Mouse (Mus musculus): ENCODE data around the gene Ptpra. TPM values are rescaled to one million over a fixed set of nuclear protein-coding genes. Genes with fewer than 3 reads are reported as not detected.

The Ptpra gene
- total RNA-seq (2014; fragmentation: Nextera tagmentation) (68.9 and 76.2 TPM in 2 replicates), total RNA-seq (2017) (118 and 138 TPM in 2 replicates)

GRCm38 (mm10) chr2:130449794-130450433 is at the start of gene Ptpra:
Gene Ptpra, plus strand, starts transcription at chr2:130450278.
- peak; percentile 94 for ATAC-seq (replicated peaks; ENCODE audit: poor library complexity, severe bottlenecking)

- ATAC-seq (replicated peaks; ENCODE audit: poor library complexity, severe bottlenecking) = no peak
Measured at GRCm38 (mm10) chr2:130401891-130402290, 48.2 kb upstream of the Ptpra start.

DNA sequence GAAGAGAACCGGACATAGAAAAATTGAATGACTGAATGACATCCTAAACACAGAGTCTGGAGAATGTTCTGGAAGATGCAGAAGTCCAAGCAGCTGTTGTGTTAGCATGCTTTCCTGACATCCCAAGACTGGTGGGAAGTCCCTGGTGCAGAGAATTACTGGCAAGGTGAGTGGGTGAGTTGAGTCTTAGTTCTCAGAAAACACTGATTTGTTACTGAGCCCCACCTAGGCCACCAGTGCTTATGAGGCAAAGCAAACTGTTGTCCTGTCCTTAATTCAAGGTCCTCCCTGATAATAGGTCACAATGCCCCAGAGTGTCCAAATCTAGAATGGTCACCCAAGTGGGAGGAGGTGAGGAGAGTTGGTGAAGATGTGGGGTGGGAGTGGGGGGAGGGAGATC is 45.1 kb upstream of the Ptpra start, which contains the start of the genes Gm28372 and 1700020A23Rik:
Gm28372 (plus strand) TSS at position 301 of the 400 bp plus-strand sequence.
1700020A23Rik (plus strand) TSS at position 321 of the 400 bp plus-strand sequence.
- no peak for ATAC-seq (replicated peaks; ENCODE audit: poor library complexity, severe bottlenecking)

- no peak for ATAC-seq (replicated peaks; ENCODE audit: poor library complexity, severe bottlenecking)
Measured at GRCm38 (mm10) chr2:130406178-130406577, 43.9 kb upstream of the Ptpra start, which contains the start of gene Tmem239. Gene Tmem239, plus strand, starts transcription at chr2:130406478.

GRCm38 (mm10) chr2:130408194-130408593 is 41.9 kb upstream of the Ptpra start:
- ATAC-seq (replicated peaks; ENCODE audit: poor library complexity, severe bottlenecking) = no peak

- ATAC-seq (replicated peaks; ENCODE audit: poor library complexity, severe bottlenecking) = peak; percentile 92
Measured at GRCm38 (mm10) chr2:130411558-130412495, 38.3 kb upstream of the Ptpra start.

DNA sequence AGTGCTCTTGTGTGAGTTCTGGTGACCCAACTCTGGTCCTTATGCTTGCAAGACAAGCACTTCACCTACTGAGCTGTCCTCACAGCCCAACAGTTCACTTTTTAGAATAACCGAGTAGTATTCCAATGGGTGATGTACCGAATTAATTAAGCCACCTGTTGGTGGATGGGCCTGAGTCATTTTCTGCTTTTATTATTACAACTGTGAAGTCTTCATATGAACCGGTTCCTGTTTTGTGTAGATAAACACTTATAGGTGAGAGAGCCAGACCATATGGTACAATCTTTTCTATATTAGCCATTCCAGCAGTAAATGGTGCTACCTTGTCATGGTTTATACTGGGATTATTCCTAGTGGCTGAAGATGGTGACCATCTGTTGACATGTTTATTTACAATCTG is 37.3 kb upstream of the Ptpra start:
- no peak for ATAC-seq (replicated peaks; ENCODE audit: poor library complexity, severe bottlenecking)

GRCm38 (mm10) chr2:130414094-130414856 is 35.8 kb upstream of the Ptpra start:
- ATAC-seq (replicated peaks; ENCODE audit: poor library complexity, severe bottlenecking) = no peak

DNA sequence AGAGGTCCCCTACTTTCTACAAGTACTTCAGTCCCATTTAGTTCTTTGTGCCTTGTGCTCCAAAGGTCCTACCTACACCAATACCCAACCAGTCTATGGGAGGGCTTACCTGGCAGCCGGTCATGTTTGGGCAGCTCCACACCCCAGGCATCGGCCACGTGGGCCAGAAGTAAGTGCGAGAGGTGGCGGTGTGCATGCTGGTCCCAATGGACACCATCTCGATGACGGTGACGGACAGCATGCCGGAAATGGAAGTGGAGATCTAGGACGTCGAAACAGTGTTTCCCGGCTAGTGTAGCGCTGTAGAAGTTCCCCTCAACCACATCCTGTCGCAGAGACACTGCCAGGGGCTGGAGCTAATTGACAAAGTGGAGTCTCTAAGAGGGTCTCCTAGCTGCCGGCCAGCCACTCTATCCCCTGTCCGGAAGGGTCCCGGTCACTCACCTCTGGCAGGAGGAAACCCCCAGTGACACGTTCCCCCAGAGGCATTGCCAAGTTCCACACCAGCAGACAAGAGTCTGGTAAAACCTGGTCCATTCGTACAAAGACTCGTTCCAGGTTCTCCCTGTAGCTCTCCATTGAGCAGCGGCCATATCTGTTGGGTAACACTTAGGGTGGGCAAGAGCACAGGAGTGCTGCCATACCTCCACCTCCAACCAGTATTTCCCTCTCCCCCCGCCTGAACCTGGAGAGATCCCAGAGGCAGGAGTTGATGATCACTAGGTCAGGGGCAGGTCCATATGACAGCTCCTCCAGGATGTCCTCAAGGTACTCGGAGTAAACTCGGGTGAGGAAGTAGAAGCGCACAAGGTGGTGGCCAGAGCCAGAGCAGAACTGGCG is 28.1 kb upstream of the Ptpra start:
- no peak for ATAC-seq (replicated peaks; ENCODE audit: poor library complexity, severe bottlenecking)

GRCm38 (mm10) chr2:130423397-130424125 is 26.5 kb upstream of the Ptpra start:
- ATAC-seq (replicated peaks; ENCODE audit: poor library complexity, severe bottlenecking) = peak; percentile 45

DNA sequence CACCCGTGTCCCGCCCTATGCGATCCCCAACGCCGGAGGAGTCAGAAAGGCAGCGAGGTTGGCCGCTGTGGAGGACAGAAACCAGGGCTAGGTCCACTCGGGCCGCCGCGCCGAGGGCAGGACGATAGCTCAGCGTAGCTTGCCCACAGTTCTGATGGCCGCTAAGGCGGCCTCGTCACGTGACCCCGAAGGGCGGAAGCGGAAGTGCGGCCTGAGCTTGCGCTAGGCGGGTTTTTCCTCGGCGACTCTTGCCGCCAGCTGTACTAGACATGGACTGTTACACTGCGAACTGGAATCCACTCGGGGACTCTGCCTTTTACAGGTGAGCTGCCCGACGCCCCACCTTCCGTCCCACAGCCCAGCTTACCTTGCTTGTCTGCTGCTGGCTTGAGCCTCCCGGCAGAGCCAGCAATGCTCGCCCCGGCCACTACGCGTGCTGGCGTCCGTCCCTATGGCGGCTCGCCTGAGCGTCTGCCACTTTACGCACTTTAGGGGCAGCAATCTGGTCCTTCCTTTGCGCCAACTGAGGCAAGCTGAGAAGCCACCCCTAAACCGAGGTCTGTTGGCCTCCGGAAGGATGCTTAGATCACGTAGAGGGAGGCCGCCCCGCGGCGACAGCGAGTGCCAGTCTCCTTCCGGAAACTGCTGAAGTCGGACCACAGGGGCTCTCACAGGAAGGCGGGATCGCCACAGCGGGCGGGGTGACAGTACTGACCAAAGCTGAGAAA is 25.8 kb upstream of the Ptpra start, which contains the start of the genes Vps16 and Pced1a:
Vps16 (plus strand) TSS at position 214 of the 728 bp plus-strand sequence.
Pced1a (minus strand) TSS at position 576 of the 728 bp plus-strand sequence.
- peak; percentile 80 for ATAC-seq (replicated peaks; ENCODE audit: poor library complexity, severe bottlenecking)

DNA sequence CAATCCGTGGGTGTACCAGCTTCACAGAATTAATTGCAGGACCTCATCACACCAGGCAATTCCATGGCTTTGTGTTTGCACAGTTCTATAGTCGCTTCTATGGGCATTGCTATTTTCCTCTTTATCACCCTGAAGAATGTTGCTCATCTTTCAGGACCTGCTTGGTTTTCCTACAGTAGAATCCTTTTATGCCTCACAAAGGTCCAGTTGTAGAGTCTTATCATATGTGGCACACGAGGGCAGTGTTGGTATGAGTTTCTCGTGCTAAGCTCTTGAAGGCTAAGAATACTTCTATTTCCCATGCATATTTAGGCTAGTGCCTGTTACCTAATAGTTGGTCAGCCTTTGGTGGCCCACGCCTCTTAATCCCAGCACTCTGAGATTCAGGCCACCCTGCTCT is 25.0 kb upstream of the Ptpra start:
- no peak for ATAC-seq (replicated peaks; ENCODE audit: poor library complexity, severe bottlenecking)

DNA sequence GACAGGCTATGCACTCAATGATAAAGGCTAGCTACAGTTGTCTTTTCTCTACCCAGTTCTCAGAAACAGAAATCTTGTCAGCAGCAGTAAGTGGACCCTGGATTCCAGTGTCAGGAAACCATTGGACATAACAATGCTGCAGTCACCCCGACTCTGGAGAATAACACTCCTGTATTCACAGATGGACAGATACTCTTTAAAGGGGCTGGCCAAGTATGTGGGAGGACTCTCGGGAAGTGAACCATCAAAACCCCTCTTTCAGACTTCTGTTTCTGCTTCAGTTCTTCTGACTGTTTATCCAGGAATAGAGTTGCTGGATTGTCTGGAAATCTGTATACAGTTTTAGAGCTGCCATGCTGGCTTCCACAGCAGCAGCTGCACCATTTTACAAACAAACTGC is 20.2 kb upstream of the Ptpra start:
- ATAC-seq (replicated peaks; ENCODE audit: poor library complexity, severe bottlenecking) = no peak

- no peak for ATAC-seq (replicated peaks; ENCODE audit: poor library complexity, severe bottlenecking)
Measured at GRCm38 (mm10) chr2:130430484-130430883, 19.6 kb upstream of the Ptpra start.

GRCm38 (mm10) chr2:130432157-130432556 is 17.9 kb upstream of the Ptpra start:
- ATAC-seq (replicated peaks; ENCODE audit: poor library complexity, severe bottlenecking) = no peak

DNA sequence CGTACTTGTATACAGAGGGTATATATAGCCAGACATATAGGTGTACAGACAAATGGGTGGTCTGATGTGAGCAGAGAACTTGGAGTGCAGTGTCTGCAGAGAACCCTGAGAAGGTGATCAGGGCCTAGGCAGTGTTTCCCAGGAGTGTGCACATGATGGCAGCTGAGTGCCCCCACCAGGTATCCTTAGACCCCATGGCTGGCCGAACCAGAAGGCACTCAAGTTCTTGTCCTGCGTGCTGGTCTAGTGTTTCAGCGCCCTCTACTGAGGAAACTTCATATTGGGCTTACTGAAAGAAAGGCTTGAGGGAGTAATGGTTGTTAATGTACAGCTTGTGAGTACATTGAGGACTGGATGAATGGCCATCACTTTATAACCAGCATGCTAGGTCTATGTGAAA is 16.9 kb upstream of the Ptpra start:
- ATAC-seq (replicated peaks; ENCODE audit: poor library complexity, severe bottlenecking) = peak; percentile 56; the same call in 1 of the 2 replicates

DNA sequence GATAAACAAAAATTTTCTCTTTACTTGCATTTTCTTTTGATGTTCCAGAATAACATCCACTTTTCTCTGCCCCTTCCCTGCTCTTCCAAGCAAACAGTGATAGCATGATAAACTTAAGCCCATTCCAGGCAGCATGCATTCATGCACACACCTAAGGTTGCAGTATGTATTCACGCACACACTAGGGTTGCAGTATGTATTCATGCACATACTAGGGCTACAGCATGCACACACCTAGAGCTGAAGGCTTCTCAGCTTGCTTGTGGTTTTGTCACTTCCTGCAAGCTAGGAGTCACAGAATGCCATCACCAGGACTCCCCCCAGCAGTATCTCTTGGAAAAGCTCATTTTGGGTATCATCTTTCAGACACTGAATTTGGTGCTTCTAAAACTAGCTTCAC is 13.3 kb upstream of the Ptpra start:
- no peak for ATAC-seq (replicated peaks; ENCODE audit: poor library complexity, severe bottlenecking)

- ATAC-seq (replicated peaks; ENCODE audit: poor library complexity, severe bottlenecking) = no peak
Measured at GRCm38 (mm10) chr2:130438861-130439260, 11.2 kb upstream of the Ptpra start.

Data from granulocyte monocyte progenitor cell, adult 5-6 weeks (primary cell).